Mouse (Mus musculus): ENCODE measurements around the gene Atp2a1. TPM values are rescaled to one million over a fixed set of nuclear protein-coding genes. Genes with fewer than 3 reads are reported as not detected.
"Not testable (repeated sequence)": the region's sequence is repeated elsewhere in the genome, so short reads cannot be mapped to it uniquely, and the experiment has no call there.

Gene Atp2a1
- total RNA-seq, 2 experiments from 2014 or later = 0.12 TPM; not detected in 1

- no peak for DNase-seq
Observed at GRCm38 (mm10) chr7:126417606-126418005, 45.3 kb downstream of the Atp2a1 start.

DNA sequence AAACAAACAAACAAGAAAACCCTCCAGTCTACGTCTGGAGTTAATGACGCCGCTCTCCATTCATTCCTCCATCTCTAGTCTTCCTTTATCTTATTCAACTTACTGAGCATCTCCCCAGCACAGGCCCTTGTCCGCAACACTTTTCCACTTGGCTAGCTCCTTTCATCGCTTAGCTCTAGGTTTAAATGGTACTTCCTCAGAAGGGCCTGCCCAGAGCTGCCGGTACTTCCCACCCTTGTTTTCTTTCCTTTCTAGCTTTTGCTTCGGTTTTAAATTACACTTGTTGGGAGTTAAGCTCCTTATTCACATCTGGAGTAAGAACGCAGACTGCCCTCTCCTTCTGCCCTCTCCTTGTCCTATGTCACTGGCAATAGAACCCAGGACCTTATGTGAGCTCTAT, 45.9 kb downstream of the Atp2a1 start:
- DNase-seq = no peak
- intact Hi-C loops (cut with DNase I) = no loop called here

More at GRCm38 (mm10) chr7:126417606-126418005, 45.3 kb downstream of the Atp2a1 start:
- intact Hi-C loops (cut with DNase I) = no loop called here

DNA sequence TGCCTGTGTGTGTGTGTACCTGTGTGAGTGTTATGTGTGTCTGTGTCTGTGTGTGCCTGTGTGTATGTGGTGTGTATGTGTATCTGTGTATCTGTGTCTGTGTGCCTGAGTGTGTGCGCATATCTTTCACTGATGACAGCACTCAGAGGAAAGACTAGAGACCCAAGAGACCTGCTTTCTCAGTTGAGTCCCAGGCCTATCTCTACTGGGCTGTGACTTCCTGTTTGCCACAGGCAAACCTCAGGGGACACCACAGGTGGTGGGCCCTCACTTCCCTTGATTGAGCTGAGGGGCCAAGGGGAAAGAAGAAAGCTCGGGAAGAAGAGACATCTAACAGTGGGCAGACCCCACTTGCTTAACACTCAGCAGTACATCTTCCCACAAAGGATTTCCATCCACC, 46.3 kb downstream of the Atp2a1 start:
- DNase-seq = no peak
- intact Hi-C loops (cut with DNase I) = no loop called here

DNA sequence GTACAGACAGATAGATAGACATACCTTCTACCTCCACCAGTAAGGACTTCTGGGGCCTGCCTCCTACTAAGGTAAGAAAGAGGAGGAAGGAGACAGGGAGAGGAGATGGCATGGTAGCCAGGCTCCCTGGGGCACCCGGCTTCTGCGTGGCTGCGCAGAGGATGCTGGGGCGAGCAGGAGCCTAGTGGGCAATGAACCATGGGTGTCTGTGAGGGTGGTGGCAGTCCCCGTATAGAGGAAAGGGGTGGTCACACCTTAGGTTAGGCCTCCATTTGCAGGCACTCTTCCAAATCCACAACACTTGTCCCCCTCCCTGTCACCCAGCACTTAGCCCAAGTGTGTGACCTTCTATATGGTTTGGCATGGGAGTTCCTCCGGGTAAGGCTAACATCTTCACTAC, 48.2 kb downstream of the Atp2a1 start, which contains the start of gene Cd19:
Cd19 (minus strand) TSS at position 165 of the 400 bp plus-strand sequence.
- intact Hi-C loops (cut with DNase I) = no loop called here
- no peak for DNase-seq

- DNase-seq = no peak
- intact Hi-C loops (cut with DNase I) = no loop called here
Observed at GRCm38 (mm10) chr7:126411061-126411460, 51.8 kb downstream of the Atp2a1 start.

DNA sequence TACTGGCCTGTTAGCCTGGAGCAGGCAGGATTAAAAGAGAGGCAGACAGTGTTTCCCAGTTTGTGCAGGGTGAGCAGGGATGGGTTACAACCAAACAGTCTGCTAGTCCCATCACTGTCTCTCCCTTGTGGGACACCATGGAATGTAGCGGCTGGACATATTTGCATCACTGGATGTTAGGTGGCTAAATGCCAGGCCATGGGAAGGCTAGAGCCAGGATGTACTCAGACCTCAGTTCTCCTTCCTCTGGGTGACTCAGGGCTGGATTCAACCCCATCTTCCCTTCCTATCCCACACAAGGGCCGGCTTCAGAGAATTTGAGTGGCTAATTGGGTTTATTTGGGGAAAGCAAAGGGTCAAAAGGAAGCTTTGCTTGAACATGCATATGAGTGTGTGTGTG, 54.2 kb downstream of the Atp2a1 start:
- intact Hi-C loops (cut with DNase I) = loop anchor here (10.0 kb wide), 1 partner anchor 116 kb away; no protein-coding TSS in a partner anchor
- DNase-seq = no peak

DNA sequence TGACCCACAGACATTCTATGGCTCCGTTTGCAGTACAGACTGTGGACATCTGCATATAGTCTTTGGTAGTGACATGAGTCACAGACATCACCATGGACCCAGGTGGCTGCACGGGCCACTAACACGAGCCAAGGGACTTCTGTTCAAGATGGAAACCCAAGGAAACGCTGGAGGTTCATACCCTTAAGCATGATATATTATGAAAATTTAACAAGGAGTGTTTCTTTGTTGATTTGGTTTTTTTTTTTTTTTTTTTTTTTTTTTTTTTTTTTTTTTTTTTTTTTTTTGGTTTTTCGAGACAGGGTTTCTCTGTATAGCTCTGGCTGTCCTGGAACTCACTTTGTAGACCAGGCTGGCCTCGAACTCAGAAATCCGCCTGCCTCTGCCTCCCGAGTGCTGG, 60.4 kb downstream of the Atp2a1 start:
- intact Hi-C loops (cut with DNase I) = loop anchor here (10.0 kb wide), 1 partner anchor 122 kb away; no protein-coding TSS in a partner anchor
- not testable (repeated sequence) for DNase-seq

DNA sequence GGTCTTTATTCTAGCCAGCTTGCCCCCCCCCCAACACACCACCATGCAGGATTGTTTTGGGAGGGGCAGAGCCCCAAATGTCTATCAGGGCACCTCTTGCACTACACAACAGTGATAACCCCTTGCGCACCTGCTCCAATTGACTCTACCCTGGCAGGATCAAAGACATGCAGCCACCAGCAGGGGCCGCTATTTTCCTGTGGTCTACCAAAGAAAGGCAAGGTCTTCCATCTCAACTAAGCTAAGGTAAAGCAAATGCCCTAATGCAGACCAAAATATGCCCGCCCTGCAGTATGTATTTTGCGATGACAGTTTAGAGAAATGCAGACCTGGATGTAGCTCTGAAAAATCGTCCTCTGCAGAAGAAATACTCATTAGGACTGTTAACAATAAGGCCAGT, 63.4 kb downstream of the Atp2a1 start:
- DNase-seq = peak; percentile 84
- intact Hi-C loops (cut with DNase I) = no loop called here

GRCm38 (mm10) chr7:126397822-126398221, 65.1 kb downstream of the Atp2a1 start:
- intact Hi-C loops (cut with DNase I) = no loop called here
- no peak for DNase-seq

DNA sequence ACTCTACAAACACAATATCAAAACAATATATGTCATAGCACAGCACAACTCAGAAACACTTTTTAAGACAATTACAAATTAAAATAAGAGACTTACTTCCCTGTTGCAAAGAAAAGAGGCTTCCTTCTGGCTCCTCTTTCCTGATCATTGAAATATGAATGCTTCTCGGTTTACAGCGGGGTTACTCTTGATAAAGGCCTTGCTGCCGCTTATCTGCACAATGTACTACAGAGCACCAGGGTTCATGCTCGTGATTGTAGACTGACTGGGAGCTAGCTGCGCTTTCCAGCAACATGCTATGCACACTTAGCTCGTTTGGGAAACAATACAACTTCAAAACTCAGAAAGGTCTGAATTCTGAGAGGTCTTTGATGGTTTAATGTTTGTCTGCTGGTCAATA, 65.7 kb downstream of the Atp2a1 start:
- intact Hi-C loops (cut with DNase I) = no loop called here
- no peak for DNase-seq

DNA sequence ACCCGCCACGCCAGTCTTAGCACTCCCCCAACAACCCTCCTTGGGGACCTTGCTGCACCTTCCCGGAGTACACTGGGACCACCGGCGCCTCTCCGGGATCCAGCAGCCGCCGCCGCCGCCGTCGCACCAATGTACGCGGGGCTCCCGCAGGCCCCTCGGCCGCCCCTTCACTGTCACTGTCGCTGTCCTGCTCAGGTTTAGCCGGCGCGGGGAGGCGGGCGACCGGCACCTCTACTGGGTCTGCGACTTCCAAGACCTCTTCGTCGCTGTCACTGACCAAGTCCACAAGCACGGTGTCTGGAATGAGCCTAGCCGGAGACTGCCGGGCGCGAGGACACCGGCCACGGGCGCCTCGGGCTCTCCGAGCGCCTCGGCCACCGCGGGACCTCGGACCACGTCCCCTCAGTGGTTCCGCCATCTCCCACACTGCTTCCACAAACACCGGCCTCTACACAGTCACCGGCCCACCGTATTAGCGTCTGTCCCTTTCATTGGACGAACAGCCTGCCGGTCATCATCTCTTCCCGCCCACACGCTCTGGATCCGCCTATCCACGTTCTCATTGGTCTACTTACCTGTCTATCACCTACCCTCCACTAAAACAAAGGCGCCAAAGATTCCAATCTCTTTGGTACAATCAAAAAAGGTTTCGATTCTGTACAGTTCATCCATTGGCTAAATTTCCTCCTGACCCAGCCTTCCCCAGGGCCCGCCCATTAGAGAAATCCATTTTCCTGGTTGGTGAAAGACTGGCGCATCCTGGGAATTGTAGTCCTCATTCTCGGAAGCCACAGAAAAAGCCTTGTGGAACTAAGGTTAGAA, 66.4 kb downstream of the Atp2a1 start, which contains the start of gene Nfatc2ip:
Nfatc2ip (minus strand) TSS at position 440 of the 822 bp plus-strand sequence.
- DNase-seq = peak; percentile 88
- intact Hi-C loops (cut with DNase I) = no loop called here

Other genes with a start within 250 kb of the Atp2a1 start
- gene Sbk1, start 190.5 kb downstream of the Atp2a1 start, total RNA-seq (2021) = 100 to 1,000 TPM; 396 to 420 TPM
- 1 to 10 TPM; 1.5 to 2.1 TPM for gene Lat, start 93.5 kb downstream of the Atp2a1 start, total RNA-seq (2021)
- 10 to 100 TPM; 82.4 to 83.9 TPM for gene Spns1, start 85.7 kb downstream of the Atp2a1 start, total RNA-seq (2021)
- gene Nfatc2ip, start 66.4 kb downstream of the Atp2a1 start, total RNA-seq (2021) = 10 to 100 TPM in 1 of 2 experiments, 1 to 10 TPM in 1; 8.4 to 10.4 TPM
- under 1 TPM; 0.16 to 0.32 TPM for gene Cd19, start 48.2 kb downstream of the Atp2a1 start, total RNA-seq (2021)
- 10 to 100 TPM; 18.6 to 19.9 TPM for gene Rabep2, start 34.3 kb downstream of the Atp2a1 start, total RNA-seq (2021)
- 10 to 100 TPM; 72.5 to 77.7 TPM for gene Sh2b1, start 12.3 kb upstream of the Atp2a1 start, total RNA-seq (2021)
- gene Tufm, start 24.3 kb upstream of the Atp2a1 start, total RNA-seq (2021) = 10 to 100 TPM; 80.9 to 96.5 TPM
- 100 to 1,000 TPM; 164 to 165 TPM for gene Atxn2l, start 40.3 kb upstream of the Atp2a1 start, total RNA-seq (2021)
- gene Eif3c, start 103.3 kb upstream of the Atp2a1 start, total RNA-seq (2021) = 100 to 1,000 TPM; 212 to 226 TPM
- under 1 TPM; 0.30 to 0.58 TPM for gene Apobr, start 121.8 kb upstream of the Atp2a1 start, total RNA-seq (2021)
- 10 to 100 TPM; 26.5 to 32.0 TPM for gene Cln3, start 122.7 kb upstream of the Atp2a1 start, total RNA-seq (2021)
- gene Il27, start 131.8 kb upstream of the Atp2a1 start, total RNA-seq (2021) = not detected
- 1 to 10 TPM; 6.6 to 7.0 TPM for gene Nupr1, start 167.8 kb upstream of the Atp2a1 start, total RNA-seq (2021)
- 10 to 100 TPM; 49.9 to 53.0 TPM for gene Sgf29, start 186.2 kb upstream of the Atp2a1 start, total RNA-seq (2021)
- 1 to 10 TPM; 2.9 to 3.1 TPM for gene Sult1a1, start 213.3 kb upstream of the Atp2a1 start, total RNA-seq (2021)
- gene Bola2, start 232.3 kb upstream of the Atp2a1 start, total RNA-seq (2021) = 100 to 1,000 TPM; 107 to 115 TPM
- gene Slx1b, start 232.7 kb upstream of the Atp2a1 start, total RNA-seq (2021) = 10 to 100 TPM; 25.4 to 26.5 TPM
- gene Coro1a, start 244.7 kb upstream of the Atp2a1 start, total RNA-seq (2021) = 100 to 1,000 TPM; 137 to 143 TPM